Mouse (Mus musculus) frontal cortex, postnatal 14 days (tissue): ENCODE measurements around the gene Akap6.

Experiments used
- DNase-seq, 2 experiments: peaks; one replicate each; pipeline ENCODE4 v3.0.0; 2022; ENCODE audit warnings: low spot score in 2 of 2

Akap6 gene

DNA sequence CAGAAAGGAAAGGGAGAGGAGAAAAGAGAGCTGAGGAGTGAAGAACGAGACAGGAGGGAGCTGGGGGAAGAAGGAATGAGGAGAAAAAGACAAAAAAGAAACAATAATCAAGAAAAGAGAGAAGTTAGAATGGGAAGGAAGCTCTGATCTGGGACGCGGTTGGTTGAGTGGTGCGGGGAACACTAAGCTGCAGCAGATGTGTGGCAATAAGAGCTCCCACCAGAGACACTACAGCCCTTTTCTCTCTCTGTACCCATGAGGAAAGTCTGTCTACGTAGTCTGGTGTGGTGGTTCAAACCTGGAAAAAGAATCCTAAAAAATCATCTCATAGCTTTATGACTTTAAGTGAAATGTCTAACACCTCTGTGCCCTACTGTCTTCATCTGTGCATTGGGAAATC is 204.9 kb downstream of the Akap6 start:
- no peak for DNase-seq

DNA sequence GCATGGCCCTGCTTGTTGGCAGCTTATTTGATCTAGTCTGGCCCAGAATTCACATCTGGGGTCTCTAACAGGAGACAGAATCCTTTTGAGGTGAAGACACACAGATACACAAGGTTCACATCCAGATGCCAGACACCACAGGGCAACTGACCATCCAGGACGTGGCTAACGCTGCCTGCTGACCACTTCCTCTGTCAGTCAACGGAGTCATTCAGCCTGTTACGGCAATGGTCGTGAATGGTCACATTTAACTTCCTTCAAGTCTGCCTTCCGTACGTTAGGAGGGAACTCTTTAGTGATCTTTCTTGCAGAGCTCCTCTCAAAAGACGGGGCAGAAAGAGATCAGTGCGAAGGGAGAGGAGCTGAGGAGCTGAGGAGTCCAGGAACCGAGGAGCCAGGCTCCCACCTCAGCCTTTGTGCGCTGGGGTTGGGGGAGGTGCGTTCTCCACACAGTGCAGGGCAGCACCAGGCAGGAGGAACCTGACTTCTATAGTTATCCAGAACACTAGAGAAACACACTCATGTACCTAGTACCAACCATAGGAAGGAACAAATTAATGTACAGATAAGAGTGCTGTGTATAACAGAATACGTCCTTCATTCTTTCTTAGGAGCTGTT is 209.4 kb downstream of the Akap6 start:
- no peak for DNase-seq

DNA sequence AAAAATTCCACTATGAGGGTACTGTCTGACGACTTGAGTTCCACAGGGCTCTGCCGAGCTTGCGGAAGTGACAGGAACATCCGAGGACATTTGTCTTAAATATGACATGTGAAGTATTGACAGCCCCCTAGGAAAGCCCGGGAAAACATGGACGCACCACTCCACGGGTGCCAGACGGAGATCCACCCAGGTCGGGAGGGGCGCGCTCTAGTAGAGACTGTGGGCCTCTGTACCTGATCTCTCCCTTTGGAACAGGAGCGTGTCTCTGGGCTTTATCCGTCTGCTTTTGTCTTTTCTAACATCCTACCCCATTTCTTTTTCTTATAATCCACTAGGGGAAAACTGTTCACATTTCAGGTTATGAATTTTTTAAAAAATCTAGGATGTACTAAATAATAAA is 211.2 kb downstream of the Akap6 start:
- no peak for DNase-seq

DNA sequence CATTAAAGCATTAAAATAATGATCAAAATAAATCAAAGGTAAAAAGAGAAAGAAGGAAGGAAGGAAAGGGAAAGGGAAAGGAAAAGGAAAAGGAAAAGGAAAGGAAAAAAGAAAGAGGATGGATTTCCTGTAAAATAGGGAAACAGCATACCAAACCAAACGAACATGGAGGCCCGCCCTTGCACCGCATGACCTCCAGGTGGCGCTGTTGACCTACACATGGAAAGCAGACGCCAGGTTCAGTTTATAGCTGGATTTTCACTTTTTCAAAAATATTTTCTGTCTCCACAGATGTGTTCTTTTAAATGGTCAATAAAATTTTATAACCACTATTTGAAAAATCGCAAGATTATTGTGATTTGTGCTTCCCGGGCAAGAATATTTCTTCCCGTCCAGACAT is 211.6 kb downstream of the Akap6 start:
- peak in 1 of 2 experiments; percentile 77 for DNase-seq

DNA sequence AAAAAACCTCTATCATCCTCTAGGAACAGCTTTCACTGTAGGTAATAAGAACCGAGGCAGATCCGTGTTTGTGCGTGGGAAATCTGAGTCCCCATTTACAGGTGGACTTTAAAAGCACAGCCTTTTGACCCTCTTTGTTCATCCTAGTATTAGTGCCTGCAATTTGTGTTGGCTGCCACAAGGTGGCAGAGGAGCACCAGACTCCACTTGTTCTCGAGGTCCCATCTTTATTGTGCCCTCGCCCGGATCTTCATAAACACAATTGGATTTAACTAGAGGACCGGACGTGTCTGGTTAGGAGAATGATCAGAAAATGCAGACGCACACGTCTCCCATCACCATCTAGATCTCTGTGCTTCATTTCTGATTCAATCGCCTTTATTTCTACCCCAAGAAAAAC is 219.8 kb downstream of the Akap6 start:
- no peak for DNase-seq

DNA sequence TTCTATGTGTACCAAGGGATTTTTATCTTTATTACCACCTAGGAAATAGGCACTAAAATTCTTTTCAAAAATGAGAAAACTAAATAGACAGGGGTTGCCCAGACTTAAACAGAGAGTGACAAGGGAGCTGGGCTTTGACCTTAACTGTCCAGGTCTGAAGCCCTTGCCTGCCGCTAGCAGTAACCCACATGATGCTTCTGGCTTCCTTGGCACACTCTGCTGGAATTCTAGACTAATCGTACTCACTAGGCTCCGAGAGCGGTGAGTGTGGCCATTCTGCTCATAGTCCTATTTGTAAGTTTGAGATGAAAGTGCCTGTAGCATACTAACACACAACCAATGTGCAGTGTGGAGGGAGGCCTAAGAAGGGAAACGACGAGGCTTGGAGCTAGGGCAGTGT is 223.3 kb downstream of the Akap6 start:
- no peak for DNase-seq

DNA sequence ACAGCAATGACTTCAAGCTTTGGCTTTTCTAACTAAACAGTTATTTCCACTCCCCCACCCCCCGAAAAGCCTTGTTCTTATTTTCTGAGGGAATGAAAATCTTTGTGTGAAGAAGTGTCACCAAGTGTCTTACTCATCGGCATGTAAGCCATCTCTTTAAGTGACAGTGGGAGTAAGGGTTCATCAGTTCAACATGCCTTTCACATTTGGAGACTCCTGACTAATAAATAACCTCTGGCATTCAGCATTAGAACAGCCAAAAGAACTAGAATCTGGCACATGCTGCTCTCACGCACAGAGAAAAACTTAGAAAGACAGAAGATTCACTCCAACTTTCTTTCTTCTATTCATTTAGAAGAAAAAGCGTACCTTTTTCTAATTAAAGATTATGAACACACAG is 226.3 kb downstream of the Akap6 start:
- DNase-seq, result no peak

DNA sequence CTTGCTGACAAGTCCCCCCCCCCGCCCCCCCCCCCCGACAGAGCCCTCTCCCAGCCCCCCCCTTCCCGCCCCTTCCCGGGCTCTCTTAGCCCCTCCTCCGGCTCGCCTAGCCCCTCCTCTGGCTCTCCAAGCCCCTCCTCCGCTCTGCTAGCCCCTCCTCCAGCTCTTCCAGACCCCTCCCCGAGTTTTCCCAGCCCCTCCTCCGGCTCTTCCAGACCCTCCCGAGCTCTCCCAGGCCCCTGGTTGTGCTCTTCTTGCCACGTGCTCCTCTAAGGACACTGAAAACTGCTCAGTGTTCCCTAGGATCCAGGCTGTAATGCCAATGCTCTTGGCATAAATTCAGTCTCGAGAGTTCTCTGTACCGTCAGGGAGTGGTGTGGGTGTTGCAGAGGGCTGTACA is 234.6 kb downstream of the Akap6 start:
- no peak for DNase-seq

DNA sequence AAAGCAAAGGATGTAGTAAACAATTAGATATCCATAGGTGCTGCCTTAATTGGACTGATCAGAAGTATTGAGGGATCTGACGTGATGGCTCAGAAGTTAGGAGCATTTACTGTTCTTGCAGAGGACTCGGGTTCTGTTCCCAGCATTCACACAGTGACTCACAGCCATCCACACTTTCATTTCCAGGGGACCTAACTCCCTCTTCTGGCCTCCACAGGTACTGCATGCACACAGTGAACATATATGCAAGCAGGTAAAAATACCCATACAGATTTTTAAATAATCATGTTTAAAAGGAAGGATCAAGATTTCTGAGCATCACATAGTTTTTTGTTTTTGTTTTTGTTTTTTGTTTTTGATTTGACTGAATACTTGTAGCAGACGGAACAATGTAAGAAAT is 235.8 kb downstream of the Akap6 start:
- DNase-seq, result no peak

DNA sequence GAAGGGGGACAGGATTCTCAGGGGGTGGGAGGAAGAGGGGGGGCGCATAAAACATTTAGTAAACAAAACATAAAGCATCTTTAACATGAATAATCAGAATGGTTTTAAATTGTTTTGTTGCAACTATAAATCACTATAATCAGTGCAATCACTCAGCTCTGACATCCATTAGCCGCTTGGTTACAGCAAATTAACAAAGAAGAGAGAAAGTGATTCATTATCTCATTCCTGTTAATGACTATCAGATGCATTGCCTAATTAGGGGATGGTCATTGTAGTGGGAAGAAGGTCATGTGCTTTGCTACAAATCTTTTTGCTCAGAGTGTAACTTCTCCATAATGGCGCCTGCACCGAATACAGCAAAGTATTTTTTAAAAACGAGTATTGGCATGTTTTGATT is 239.6 kb downstream of the Akap6 start:
- no peak for DNase-seq

DNA sequence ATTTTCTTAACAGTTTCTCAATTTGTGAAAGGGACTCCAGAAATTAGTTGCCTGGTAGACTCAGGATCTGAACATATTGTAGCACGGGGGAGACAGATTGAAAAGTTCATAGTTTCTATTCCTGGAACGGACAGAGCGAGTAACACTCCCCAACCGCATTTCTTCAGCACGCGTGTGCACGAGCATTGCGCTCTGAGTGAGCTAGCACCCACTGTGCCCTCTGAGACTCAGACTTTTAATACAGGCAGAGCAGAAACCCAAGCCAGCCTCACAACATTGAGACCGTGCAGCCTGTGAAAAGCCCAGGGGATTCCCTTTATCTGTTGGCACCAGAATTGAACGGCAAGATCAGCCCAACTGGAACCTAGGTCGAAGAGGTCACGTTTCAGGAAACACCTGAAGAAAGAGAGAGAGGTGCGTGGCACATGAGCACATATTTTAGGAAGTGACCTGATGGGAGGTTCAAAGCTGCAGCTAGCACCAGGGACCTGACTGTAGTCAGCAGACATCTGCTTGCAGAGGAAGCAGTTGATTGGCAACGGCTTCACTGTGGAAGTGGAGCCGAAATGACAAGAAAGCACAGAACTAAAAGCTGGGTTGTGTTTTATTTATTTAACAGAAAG is 240.3 kb downstream of the Akap6 start:
- no peak for DNase-seq

DNA sequence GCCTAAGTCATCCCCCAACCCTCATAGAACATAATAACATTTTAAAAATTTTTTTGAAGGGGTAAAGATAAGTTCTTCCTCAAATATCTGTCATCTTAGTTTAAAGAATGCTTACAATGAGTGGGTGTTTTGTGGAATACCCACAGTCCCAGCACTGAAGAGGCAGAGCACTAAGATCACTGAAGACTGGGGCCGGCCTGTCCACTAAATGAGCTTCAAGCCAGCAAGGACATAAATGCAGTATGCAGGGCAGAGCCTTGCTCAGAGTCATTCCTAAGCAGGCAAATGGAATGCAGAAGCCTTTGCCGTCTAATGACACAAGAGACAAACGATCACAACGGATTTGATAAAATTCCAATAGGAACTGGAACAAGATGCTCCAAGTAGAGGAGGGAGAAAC is 242.8 kb downstream of the Akap6 start:
- DNase-seq, result no peak

DNA sequence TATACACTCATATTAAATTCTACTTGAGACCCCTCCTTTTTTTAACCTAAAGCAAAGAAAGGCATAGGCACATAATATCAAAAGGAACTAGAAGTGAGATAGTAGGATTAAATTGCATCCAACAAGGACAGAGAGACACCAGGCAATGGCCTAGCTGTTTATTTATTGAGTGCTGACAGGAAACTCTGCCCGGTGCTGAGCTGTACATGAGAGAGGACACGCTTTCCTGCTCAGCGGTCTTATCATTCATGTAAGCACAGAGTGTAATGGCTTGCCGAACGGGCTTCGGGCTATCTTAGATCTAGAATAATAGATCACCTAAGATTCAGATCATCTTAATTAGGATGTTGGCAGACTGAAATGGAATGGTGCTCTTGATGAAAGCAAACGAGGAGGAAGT is 245.1 kb downstream of the Akap6 start:
- DNase-seq, result no peak

DNA sequence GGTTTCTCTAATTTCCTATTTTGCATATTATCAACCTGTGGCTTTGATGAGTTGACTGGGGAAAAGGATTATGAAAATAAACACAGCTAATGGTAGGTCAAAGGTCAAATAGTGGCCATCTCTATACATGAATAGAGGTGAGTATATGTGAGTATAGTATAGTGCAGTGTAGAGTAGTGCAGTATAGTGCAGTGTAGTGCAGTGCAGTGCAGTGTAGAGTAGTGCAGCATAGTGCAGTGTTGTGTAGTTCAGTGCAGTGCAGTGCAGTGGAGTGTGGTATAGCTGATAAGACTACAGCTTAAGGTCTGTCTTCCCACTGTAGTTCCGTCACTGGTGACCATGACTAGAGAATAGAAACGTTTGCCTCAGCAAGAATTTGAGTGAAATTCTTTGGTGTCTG is 245.8 kb downstream of the Akap6 start:
- DNase-seq, result no peak

DNA sequence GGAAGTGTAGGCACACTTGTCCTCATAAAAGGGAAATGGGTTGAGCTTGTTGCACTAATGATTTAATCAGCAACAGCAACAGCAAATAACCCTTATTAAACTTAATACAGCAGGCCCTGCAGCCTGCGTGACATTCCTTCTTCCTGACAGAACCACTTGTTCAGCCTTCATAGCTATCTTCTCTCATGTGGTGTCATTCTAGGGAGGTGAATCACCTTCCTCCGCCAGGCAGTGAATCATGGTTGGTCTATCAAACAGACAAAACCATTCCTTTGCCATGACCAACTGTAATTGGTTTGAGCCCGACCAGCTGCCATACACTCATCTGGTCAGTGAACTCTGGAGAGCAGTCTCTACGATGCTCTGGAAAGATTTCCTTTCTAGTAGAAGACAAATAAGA is 251.5 kb downstream of the Akap6 start:
- DNase-seq, result no peak

DNA sequence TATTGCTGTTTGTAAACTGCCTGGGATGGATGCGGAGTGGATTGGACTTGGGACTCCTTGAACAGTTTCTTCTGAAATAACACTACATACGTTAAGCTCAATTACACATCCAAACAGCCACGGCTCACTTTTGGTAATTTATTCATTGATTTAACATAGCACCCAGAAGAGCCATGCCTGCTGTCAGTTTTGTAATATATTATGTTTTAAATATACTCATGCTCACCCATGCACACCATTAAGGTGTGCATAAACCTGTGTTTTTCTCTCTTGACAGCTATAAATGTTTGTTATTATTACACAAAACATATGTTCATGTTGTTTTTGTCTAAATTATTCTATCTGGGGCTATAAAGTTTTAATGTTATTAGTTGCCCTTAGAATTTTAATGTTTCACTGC is 258.4 kb downstream of the Akap6 start:
- DNase-seq, result no peak

DNA sequence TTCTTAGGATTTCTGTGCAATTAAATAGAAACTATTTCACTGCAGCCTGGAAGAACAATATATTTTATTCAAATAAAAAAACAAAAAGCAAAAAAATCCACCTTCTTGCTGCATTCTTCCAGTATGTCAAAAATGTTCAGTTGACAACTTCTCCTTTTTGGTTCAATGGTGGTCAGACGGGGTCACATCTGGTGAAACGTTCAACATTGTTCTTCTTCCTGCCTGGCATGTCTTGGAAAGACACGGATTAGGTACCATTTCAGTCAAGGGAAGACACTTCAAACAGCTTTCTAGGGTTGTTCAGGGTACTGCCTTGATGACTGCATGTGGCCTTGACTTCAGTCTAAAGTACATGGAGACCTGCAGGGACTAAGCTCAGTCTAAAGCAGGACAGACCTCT is 258.8 kb downstream of the Akap6 start:
- DNase-seq, result no peak

DNA sequence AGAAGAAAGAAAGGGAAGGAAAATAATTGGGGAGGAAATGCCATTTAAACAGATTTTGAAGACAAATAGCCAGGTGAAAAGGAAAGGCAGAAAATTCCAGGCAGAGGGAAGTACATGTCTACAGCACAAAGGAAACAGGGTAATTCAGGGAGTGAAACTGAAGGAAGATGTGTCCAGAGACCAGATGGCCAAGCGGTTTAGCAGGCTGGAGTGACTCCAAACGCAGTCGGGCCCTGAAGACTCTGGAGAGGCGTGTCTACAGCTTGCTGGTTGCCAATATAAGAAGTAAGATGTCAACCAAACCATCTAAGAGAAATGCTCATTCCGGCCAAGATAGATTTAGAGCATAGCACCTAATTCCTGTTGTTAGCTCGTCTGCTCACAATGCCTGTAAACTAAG is 292.6 kb downstream of the Akap6 start:
- DNase-seq, result no peak

DNA sequence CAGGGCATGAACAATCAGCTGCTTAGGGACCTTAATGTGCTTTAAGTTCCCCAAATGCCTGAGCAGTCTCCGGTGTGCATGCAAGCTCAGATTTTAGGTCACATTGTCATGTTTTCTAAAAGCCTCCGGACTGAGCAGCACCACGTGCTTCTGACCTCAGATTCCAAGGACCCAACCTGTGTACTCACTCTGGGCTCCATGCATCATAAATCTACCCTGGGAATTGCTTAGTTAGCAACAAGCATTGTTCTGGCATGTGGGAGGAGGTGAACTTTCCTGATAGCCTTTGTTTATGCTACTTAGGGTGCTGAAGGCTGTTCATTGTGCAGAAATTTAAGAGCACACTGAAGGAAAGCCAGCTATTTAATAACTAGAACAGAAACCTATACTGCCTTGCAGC is 313.2 kb downstream of the Akap6 start:
- DNase-seq, result no peak

DNA sequence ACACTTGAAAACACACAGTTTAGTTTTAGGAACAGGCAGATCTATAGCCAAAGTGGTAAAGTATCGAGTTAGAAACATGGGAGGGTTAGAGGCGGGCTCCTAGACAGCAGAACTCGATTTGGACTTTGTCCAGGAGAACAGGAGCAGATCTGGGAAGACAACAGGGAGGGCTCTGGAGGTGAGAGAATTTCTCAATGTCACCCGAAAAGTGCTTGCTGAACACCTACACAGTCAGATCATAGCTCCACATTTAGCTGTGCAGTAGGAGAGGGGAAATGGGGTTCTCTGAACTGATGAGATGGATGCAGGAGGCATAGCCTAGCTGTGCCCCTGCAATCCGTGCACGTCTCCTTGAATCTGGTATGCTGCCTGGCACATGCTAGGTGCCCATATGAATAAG is 315.4 kb downstream of the Akap6 start:
- no peak for DNase-seq

DNA sequence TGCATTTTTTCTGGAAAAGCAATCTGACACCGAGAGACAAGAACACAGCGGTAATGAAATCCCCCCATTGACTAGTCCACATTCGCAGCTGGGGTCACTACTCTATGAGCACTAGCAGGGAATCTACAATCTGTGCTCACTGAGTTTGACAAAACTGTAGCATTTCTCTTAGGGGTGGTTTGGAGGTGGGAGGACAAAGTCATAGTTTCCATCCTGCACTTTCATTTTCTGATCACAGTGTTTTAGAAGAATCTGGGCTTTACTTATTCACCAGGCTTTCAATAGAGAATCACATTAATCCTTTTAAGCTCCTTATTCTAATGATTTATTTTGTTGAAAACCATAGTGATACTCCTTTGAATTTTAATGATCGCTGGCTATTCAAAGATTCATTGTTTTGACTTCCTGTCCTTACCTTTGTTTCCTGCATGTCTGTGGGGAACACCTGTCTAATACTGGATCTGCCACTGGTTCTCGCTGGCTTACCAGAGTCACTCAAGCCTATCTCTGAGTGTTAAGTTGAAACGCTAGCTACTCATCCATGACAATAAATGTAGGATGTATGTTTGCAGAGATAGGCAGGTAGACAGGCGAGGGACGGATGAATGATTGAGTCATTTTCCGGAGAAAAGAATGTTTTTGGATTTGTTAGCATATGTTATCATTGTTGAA is 325.5 kb downstream of the Akap6 start:
- DNase-seq, result no peak

DNA sequence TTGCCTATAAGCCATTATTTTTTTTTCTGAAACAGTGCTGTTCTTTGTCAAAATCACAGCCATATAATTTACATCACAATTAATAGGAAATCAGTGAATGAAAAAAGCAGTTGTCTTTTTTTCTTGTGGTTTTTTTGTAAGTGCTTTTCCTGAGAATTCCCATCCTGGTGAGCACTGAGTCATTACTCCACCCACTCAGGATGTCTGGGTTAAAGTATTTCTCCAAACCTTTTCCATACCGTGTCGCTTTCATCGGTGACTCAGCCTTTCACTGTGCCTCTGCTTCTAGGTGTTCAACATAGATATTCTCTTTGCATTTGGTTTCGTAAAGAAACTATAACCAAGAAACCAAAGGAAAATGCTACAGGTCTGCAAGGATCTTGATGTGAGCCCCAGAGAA is 328.1 kb downstream of the Akap6 start:
- DNase-seq, result no peak

DNA sequence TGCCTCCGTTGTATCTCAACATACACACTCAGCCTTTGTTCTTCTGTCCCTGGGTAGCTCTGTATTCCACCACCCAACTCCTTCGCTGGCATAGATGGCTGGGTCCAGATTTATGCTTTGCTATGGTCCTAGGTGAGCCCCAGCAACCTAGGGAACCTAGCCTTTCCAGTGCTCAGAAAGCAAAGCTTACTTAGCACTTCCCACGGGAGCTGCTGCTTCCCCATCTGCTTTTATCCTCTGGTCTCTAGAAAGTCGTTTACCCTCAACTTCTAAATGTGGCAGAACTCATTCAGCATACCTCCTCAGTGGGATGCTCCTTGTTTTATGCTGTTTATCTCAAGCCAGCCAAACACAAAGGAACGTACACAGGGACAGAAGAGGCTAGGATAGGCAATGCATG is 329.7 kb downstream of the Akap6 start:
- DNase-seq, result peak in 1 of 2 experiments; percentile 30

DNA sequence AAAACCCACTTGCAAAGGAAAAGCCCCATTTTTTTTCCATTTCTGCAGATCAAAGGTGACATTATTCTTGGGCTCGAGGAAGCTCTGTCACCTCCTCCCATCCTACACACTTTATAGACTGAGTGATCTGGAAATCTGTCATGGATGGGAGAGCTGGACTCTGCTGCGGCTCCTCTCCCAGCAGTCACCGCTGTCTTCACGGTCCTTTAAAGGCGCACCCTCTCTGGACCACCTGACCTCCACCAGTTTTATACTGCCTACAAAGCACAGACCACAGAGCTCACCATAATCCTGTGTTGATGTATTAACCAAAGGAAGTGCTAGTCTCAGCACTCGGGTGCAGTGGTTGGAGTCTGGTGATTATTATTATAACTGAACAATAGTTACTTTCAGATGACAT is 330.7 kb downstream of the Akap6 start:
- no peak for DNase-seq
